Mouse (Mus musculus): ENCODE measurements around the gene Olfr715. TPM values are rescaled to one million over a fixed set of nuclear protein-coding genes. Genes with fewer than 3 reads are reported as not detected.

The Olfr715 gene
- polyA plus RNA-seq (2014; fragmentation: Illumina TruSeq; extraction: RNeasy Lipid Tissue Mini Kit (QIAGEN cat#74804); ENCODE audit: low read depth, low replicate concordance): not detected

DNA sequence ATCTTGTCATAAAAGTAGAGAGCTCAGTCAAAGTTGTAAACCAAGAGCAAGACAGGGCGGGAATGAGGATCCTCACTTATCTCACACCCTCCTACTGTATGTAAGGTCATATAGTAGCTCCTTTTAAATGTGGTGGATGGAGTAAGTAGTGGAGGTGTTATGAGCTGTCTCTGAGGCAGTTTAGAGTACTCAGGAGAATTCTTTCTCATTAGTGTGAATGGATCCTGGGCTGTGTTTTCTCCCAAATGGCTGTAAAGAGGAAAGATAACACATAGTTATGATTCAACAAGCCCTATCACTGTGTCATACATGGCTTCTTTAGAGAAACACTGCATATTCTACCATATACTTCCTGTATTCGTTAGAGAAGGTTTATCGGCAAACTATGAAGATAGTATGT lies at the start of gene Olfr715:
Gene Olfr715 (minus strand): TSS at position 101 of the 400 bp plus-strand sequence.

DNA sequence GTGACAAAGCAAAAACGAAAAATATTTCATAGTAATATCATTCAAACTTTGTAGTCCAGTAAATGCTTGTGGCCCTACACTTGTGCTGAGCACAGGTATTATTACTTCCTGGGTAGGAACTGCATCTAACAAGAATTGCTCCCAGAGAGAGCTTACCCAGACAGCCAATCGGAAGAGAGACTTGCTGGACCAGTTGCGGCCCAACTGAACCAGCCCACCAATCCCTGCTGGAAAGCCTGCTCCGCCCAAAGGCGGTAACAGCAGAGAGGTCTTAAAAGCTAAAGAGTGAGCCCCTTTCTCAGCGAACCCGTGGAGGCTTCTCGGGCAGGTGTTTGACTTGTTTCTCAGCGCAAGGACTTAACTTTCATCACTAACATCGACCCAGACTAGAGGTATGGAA lies 35.8 kb upstream of the Olfr715 start, which contains the start of gene Nlrp14:
Gene Nlrp14 (plus strand): TSS at position 301 of the 400 bp plus-strand sequence.

DNA sequence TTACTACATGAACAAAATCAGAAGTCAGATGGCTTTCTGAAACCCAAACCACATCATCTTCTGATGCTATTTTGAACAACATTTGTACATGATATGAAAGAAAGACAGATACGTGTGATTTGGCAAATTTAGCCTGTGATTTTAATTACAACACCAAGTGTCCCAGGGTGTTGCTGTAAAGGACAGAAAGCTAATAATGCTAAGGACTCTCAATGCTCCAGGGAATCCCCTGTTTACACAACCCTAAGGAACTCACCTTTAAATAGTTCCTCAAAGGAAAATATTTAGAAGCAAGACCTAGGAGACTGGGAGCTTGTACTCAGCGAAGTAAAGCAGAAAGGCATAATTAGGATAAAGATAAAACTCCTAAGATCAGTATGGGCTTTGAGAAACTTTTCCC lies 7.1 kb upstream of the Olfr715 start, which contains the start of gene Olfr716:
Gene Olfr716 (plus strand): TSS at position 301 of the 400 bp plus-strand sequence.

DNA sequence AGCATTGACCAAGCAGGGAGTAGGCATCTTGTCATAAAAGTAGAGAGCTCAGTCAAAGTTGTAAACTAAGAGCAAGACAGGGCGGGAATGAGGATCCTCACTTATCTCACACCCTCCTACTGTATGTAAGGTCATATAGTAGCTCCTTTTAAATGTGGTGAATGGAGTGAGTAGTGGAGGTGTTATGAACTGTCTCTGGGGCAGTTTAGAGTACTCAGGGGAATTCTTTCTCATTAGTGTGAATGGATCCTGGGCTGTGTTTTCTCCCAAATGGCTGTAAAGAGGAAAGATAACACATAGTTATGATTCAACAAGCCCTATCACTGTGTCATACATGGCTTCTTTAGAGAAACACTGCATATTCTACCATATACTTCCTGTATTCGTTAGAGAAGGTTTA lies 20.6 kb downstream of the Olfr715 start, which contains the start of gene Olfr715b:
Gene Olfr715b (minus strand): TSS at position 101 of the 400 bp plus-strand sequence.

DNA sequence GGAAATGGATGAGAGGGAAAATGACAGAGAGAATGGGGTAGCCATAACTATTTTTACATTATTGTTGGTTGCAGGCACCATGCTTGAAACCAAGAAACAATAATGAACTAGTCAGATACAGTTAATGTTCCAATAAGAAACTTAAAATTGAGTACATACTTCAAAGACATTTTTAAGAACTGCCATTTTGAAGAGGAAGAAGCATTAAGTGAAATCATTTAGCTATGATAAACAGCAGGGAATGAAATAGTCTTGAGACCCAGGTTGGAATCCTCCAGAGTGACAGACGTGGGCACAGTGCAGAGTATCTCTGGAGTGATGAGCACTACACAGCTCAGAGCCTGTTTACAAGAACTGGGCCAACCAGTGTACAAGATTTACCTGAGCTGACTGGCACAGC lies 38.0 kb downstream of the Olfr715 start, which contains the start of gene Olfr17:
Gene Olfr17 (plus strand): TSS at position 301 of the 400 bp plus-strand sequence.

Other genes starting within 250 kb of the Olfr715 start
- gene Olfr706, start 242.9 kb downstream of the Olfr715 start, polyA plus RNA-seq (2014; fragmentation: Illumina TruSeq; extraction: RNeasy Lipid Tissue Mini Kit (QIAGEN cat#74804); ENCODE audit: low read depth, low replicate concordance): not detected
- not detected for gene Olfr707, start 229.8 kb downstream of the Olfr715 start, polyA plus RNA-seq (2014; fragmentation: Illumina TruSeq; extraction: RNeasy Lipid Tissue Mini Kit (QIAGEN cat#74804); ENCODE audit: low read depth, low replicate concordance)
- not detected for gene Olfr1532-ps1, start 223.1 kb downstream of the Olfr715 start, polyA plus RNA-seq (2014; fragmentation: Illumina TruSeq; extraction: RNeasy Lipid Tissue Mini Kit (QIAGEN cat#74804); ENCODE audit: low read depth, low replicate concordance)
- gene Olfr709-ps1, start 198.9 kb downstream of the Olfr715 start, polyA plus RNA-seq (2014; fragmentation: Illumina TruSeq; extraction: RNeasy Lipid Tissue Mini Kit (QIAGEN cat#74804); ENCODE audit: low read depth, low replicate concordance): not detected
- not detected for gene Olfr710, start 182.8 kb downstream of the Olfr715 start, polyA plus RNA-seq (2014; fragmentation: Illumina TruSeq; extraction: RNeasy Lipid Tissue Mini Kit (QIAGEN cat#74804); ENCODE audit: low read depth, low replicate concordance)
- gene Olfr6, start 167.1 kb downstream of the Olfr715 start, polyA plus RNA-seq (2014; fragmentation: Illumina TruSeq; extraction: RNeasy Lipid Tissue Mini Kit (QIAGEN cat#74804); ENCODE audit: low read depth, low replicate concordance): not detected
- not detected for gene Olfr711, start 155.6 kb downstream of the Olfr715 start, polyA plus RNA-seq (2014; fragmentation: Illumina TruSeq; extraction: RNeasy Lipid Tissue Mini Kit (QIAGEN cat#74804); ENCODE audit: low read depth, low replicate concordance)
- gene Olfr2, start 125.0 kb downstream of the Olfr715 start, polyA plus RNA-seq (2014; fragmentation: Illumina TruSeq; extraction: RNeasy Lipid Tissue Mini Kit (QIAGEN cat#74804); ENCODE audit: low read depth, low replicate concordance): not detected
- gene Olfr713, start 99.9 kb downstream of the Olfr715 start, polyA plus RNA-seq (2014; fragmentation: Illumina TruSeq; extraction: RNeasy Lipid Tissue Mini Kit (QIAGEN cat#74804); ENCODE audit: low read depth, low replicate concordance): not detected
- gene Olfr714, start 60.1 kb downstream of the Olfr715 start, polyA plus RNA-seq (2014; fragmentation: Illumina TruSeq; extraction: RNeasy Lipid Tissue Mini Kit (QIAGEN cat#74804); ENCODE audit: low read depth, low replicate concordance): not detected
- gene Olfr17, start 37.9 kb downstream of the Olfr715 start, polyA plus RNA-seq (2014; fragmentation: Illumina TruSeq; extraction: RNeasy Lipid Tissue Mini Kit (QIAGEN cat#74804); ENCODE audit: low read depth, low replicate concordance): not detected
- gene Olfr715b, start 20.7 kb downstream of the Olfr715 start, polyA plus RNA-seq (2014; fragmentation: Illumina TruSeq; extraction: RNeasy Lipid Tissue Mini Kit (QIAGEN cat#74804); ENCODE audit: low read depth, low replicate concordance): not detected
- gene Olfr716, start 7.2 kb upstream of the Olfr715 start, polyA plus RNA-seq (2014; fragmentation: Illumina TruSeq; extraction: RNeasy Lipid Tissue Mini Kit (QIAGEN cat#74804); ENCODE audit: low read depth, low replicate concordance): not detected
- not detected for gene Nlrp14, start 35.9 kb upstream of the Olfr715 start, polyA plus RNA-seq (2014; fragmentation: Illumina TruSeq; extraction: RNeasy Lipid Tissue Mini Kit (QIAGEN cat#74804); ENCODE audit: low read depth, low replicate concordance)
- not detected for gene Rbmxl2, start 78.4 kb upstream of the Olfr715 start, polyA plus RNA-seq (2014; fragmentation: Illumina TruSeq; extraction: RNeasy Lipid Tissue Mini Kit (QIAGEN cat#74804); ENCODE audit: low read depth, low replicate concordance)
- gene Syt9, start 239.6 kb upstream of the Olfr715 start, polyA plus RNA-seq (2014; fragmentation: Illumina TruSeq; extraction: RNeasy Lipid Tissue Mini Kit (QIAGEN cat#74804); ENCODE audit: low read depth, low replicate concordance): 1.1 TPM

Measured in sigmoid colon, adult 10 weeks (tissue).